Mouse (Mus musculus) left cerebral cortex, adult 9 months (tissue): ENCODE results near the gene Arid3a.
A peak's percentile ranks its signal among the peaks of the same experiment; 100 is the strongest.

Source experiments
- DNase-seq, 2 experiments: peaks; one replicate each; pipeline ENCODE4 v3.0.0; 2022; ENCODE audit warnings: low spot score in 2 of 2

The Arid3a gene

GRCm38 (mm10) chr10:79995636-79996035, 68.8 kb downstream of the Arid3a start:
- DNase-seq, result no peak

DNA sequence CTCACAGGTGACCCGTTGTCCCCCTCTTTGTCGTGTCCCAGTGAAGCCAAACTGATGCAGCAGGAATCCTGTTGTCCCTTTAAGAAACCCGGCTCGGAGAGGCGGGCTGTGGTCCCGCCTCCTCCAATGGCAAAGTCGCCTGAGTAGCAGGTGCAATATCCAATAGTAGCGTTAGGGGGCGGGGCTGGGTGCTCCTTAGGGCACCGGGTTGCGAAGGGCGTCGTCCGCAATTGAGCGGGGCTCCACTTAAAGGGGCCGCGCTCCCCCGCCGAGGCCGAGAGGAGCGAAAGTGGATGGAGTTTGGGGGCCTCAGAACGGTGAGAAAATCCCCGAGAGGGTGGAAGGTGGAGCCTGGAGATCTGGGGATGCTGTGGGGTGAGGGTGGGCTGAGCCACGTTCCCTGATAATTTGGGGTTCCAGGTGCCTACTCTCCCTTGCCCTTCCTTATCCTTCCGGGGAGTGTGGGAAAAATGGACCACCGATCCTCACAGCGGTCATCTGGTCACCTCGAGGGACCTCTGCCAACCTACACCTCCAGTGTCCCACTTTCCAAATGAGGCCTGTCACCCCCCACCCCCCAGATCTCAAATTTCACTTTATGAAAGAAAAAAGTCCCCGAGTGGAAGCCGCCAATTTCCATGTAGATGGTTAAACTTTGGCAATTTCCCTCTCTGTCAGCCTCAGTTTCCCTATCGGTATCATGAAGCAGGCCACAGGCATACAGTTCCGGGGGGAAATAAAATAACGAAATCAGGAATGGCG, 69.6 kb downstream of the Arid3a start, which contains the start of gene Abca7:
Gene Abca7 (plus strand): TSS at position 223 of the 762 bp plus-strand sequence.
- peak; percentile 83 to 96 for DNase-seq

DNA sequence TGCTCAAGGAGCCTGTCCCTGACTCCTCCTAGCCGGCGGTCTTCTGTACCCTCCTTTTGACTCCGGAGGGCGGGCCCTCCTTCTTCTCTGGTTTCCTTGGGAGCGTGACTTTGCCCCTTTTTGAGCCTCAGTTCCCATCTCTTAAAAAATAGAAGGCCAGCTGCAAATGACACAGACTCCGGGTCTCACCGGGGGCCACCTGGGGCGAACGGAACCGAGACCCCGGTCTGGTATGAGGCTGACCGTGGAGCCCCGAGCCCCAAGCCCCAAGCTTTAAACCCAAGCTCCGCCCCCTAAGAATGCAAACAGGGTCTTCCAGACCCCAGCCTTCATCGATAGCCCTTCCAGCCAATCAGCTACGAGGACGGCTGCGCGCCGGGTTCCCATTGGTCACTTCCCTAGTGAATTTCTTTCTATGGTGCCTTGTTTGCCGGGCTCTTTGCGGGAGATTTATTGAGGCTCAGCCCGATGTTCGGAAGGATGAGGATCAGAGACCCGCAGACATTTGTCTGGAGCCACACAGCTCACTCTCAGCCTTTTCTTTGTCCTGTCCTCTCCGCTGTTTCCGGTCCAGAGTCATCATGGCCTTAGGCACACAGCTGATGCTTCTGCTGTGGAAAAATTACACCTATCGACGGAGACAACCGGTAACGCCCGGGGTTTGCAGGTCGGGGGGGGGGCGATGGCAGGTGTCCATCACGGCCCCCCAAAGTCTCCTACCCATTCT, 70.4 kb downstream of the Arid3a start:
- DNase-seq, result peak in 1 of 2 experiments; percentile 73

- DNase-seq, result no peak
These were observed 71.0 kb downstream of the Arid3a start for GRCm38 (mm10) chr10:79997819-79998218.

DNA sequence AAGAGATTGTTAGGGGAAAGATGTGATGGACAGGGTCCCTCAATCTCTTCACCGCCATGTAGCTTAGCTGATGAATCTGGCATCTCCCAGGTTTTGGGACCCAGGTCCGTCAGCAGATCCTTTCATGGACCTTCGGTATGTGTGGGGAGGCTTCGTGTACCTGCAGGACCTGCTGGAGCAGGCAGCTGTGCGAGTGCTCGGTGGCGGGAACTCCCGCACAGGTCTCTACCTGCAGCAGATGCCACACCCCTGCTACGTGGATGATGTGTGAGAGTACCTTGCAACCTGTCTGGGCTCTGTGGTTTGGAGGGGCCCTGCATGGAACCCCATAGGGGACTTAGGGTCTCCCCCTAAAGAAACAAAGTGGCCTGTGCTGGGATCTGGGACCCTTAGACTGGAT, 75.1 kb downstream of the Arid3a start:
- no peak for DNase-seq

- no peak for DNase-seq
These were observed 76.0 kb downstream of the Arid3a start for GRCm38 (mm10) chr10:80002829-80003228.

DNA sequence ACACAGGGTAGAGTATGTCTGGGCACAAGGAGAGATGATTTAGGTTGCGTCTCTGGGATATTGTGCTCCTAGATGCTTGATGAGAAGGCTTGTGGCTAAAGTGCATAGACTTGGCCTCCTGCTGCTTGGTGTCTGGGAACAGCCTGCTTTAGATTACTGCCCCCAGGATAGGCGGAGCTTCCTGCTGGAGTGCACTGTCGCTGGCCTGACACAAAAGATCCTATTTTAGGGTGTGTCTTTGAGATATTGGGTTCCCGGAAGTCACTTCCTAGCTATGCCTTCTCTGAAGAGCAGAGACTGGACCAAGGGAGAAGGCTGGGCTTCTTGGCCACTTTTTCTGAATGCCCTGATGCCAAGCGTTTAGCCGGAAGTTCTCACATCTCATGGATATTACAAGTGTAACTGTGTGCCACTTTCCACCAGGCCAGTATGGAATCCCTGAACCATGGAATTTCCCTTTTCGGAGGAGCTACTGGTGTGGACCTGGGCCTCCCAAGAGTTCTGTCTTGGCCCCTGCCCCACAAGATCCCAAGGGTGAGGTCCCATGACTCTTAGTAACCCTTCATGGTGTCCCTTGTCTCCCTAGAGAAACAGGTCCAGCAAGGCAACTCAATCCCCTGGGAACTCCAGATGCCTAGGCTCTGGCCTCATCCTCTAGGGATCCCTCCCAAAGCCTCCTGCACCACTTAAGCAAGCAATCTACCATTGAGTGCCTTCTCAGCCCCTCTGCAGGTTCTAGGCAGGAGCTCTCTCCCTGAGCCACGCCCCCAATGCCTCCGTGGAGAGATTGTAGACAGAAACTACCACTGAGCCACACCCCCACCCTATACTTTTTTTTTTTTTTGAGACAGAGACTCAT, 76.8 kb downstream of the Arid3a start:
- DNase-seq, result no peak

- no peak for DNase-seq
These were observed 77.4 kb downstream of the Arid3a start for GRCm38 (mm10) chr10:80004233-80004705.
